Mouse (Mus musculus): ENCODE data around the gene Traf7. TPM values are rescaled to one million over a fixed set of nuclear protein-coding genes. Genes with fewer than 3 reads are reported as not detected.
A peak's percentile ranks its signal among the peaks of the same experiment; 100 is the strongest.

Gene Traf7
- polyA plus RNA-seq, 1 experiment from 2014 or later, result 39.7 TPM

DNA sequence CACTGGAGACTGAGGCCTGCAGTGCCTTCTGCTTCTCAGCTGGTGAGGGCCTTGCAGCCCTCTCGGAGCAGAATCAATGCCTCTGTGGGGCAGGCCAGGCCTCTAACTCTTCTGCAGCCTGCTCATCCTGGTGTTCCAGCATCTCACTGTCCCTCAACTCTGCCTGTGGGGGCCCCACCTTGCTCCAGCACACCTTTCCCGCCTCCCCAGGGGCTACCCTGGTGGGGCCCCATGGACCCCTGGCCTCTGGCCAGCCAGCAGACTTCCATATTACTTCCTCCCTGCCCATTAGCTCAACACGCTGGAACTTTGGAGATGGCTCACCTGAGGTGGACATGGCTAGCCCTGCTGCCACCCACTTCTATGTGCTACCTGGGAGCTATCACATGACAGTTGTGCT is 37.4 kb upstream of the Traf7 start:
- H3K4me2 ChIP-seq (replicated peaks; ENCODE audit: low read depth), result no peak overlapping the region
- H3K36me3 ChIP-seq (ENCODE audit: control insufficient read depth, insufficient read depth), result peaks cover 23% of the 10 kb centered on the region
- H3K4me1 ChIP-seq (replicated peaks; ENCODE audit: control insufficient read depth, insufficient read depth, low read length), result 0 out of 2 replicates have a peak, but pooled peaks cover 4% of the 10 kb centered on the region
- no peak overlapping the region for H3K4me3 ChIP-seq (ENCODE audit: low read depth, low read length)
- ATAC-seq, result no peak
- no peak overlapping the region for H3K9ac ChIP-seq (ENCODE audit: low read depth, low read length)
- 80% methylated on average over 2 of the region's 3 CpGs for WGBS
- no peaks in the 10 kb centered on the region for H3K27me3 ChIP-seq (replicated peaks; ENCODE audit: control insufficient read depth, insufficient read depth, low read length)
- H3K9me3 ChIP-seq (ENCODE audit: control insufficient read depth), result no peaks in the 10 kb centered on the region
- no peak for TF ChIP-seq CTCF (IDR thresholded peaks at IDR 0.05; ENCODE audit: low read depth)
- no peak overlapping the region for H3K27ac ChIP-seq (ENCODE audit: low read depth, low read length)

DNA sequence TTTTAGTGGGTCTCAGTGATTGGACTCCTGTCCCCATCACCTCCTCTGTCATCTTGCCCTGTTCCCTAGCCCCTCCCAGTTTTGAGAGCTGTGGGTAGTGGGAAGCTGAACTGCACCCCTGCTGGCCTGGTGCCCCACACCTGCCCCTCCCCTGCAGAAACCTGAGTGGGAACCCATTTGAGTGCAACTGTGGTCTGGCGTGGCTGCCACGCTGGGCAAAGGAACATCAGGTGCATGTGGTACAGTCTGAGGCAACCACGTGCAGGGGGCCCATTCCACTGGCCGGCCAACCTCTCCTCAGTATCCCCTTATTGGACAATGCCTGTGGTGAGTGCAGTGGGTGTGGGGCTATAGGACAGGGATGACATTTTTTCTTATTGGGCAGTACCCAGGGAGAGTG is 36.7 kb upstream of the Traf7 start:
- H3K4me1 ChIP-seq (replicated peaks; ENCODE audit: control insufficient read depth, insufficient read depth, low read length), result 0 out of 2 replicates have a peak, but pooled peaks cover 4% of the 10 kb centered on the region
- no peak overlapping the region for H3K9ac ChIP-seq (ENCODE audit: low read depth, low read length)
- WGBS, result 94% methylated on average over 4 of the region's 4 CpGs
- no peaks in the 10 kb centered on the region for H3K27me3 ChIP-seq (replicated peaks; ENCODE audit: control insufficient read depth, insufficient read depth, low read length)
- H3K36me3 ChIP-seq (ENCODE audit: control insufficient read depth, insufficient read depth), result peaks cover 16% of the 10 kb centered on the region; the same call in 1 of the 2 replicates
- no peak overlapping the region for H3K4me3 ChIP-seq (ENCODE audit: low read depth, low read length)
- TF ChIP-seq CTCF (IDR thresholded peaks at IDR 0.05; ENCODE audit: low read depth), result no peak
- no peak overlapping the region for H3K4me2 ChIP-seq (replicated peaks; ENCODE audit: low read depth)
- ATAC-seq, result no peak
- H3K9me3 ChIP-seq (ENCODE audit: control insufficient read depth), result no peaks in the 10 kb centered on the region
- no peak overlapping the region for H3K27ac ChIP-seq (ENCODE audit: low read depth, low read length)

DNA sequence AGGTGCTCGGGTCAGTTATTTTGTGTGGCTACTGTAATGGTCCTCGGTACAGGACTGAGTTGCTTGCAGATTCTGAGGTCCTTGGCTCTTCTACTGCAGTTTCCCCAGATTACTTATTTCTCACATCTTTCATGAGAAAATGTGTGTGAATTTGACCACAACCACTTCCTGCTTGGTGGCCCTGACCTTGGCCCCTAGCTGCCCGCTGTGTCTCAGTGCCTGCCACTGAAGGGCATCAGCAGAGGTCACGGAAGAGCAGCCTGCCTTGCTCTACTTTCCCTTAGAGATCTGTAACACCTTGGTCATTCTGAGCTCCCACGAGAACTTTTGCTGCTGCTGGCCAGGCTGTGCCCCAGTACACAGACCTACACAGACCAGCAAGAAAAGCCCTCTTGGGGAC is 35.9 kb upstream of the Traf7 start:
- no peak for TF ChIP-seq CTCF (IDR thresholded peaks at IDR 0.05; ENCODE audit: low read depth)
- Histone ChIP-seq H3K4me3 (ENCODE audit: low read depth, low read length) (no peak overlapping the region), H3K27me3 (replicated peaks; ENCODE audit: control insufficient read depth, insufficient read depth, low read length) (no peaks in the 10 kb centered on the region), H3K4me1 (replicated peaks; ENCODE audit: control insufficient read depth, insufficient read depth, low read length) (0 out of 2 replicates have a peak, but pooled peaks cover 4% of the 10 kb centered on the region), H3K4me2 (replicated peaks; ENCODE audit: low read depth) (no peak overlapping the region), H3K36me3 (ENCODE audit: control insufficient read depth, insufficient read depth) (peaks cover 12% of the 10 kb centered on the region; the same call in 1 of the 2 replicates), H3K27ac (ENCODE audit: low read depth, low read length) (no peak overlapping the region), H3K9me3 (ENCODE audit: control insufficient read depth) (no peaks in the 10 kb centered on the region), H3K9ac (ENCODE audit: low read depth, low read length) (no peak overlapping the region)
- no peak for ATAC-seq
- WGBS, result 79% methylated on average over 5 of the region's 5 CpGs

DNA sequence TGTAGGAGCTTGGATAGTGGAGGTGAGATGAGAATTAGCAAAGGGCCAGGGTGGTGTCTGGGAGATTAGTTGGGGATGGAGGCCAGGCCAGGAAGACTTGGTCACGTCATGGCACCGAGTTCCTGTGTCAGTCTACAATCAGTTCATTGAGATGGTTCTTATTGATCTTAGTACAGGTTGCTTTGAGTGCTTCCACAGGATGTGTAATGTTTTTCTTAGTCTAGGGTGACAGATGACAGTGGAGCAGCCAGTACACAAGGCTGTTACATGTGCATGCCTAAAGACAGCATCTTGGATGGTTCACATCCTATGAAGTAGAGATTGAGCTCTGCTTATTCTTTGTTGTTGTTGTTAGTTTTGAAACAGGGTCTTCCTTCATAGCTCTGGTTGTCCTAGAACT is 33.9 kb upstream of the Traf7 start:
- no peak for ATAC-seq
- H3K9ac ChIP-seq (ENCODE audit: low read depth, low read length), result no peak overlapping the region
- H3K4me1 ChIP-seq (replicated peaks; ENCODE audit: control insufficient read depth, insufficient read depth, low read length), result no peaks in the 10 kb centered on the region
- H3K4me3 ChIP-seq (ENCODE audit: low read depth, low read length), result no peak overlapping the region
- H3K27ac ChIP-seq (ENCODE audit: low read depth, low read length), result no peak overlapping the region
- H3K9me3 ChIP-seq (ENCODE audit: control insufficient read depth), result no peaks in the 10 kb centered on the region
- WGBS, result 95% methylated on average over 2 of the region's 2 CpGs
- H3K4me2 ChIP-seq (replicated peaks; ENCODE audit: low read depth), result no peak overlapping the region
- no peaks in the 10 kb centered on the region for H3K27me3 ChIP-seq (replicated peaks; ENCODE audit: control insufficient read depth, insufficient read depth, low read length)
- peaks cover 8% of the 10 kb centered on the region; the same call in 1 of the 2 replicates for H3K36me3 ChIP-seq (ENCODE audit: control insufficient read depth, insufficient read depth)
- no peak for TF ChIP-seq CTCF (IDR thresholded peaks at IDR 0.05; ENCODE audit: low read depth)

DNA sequence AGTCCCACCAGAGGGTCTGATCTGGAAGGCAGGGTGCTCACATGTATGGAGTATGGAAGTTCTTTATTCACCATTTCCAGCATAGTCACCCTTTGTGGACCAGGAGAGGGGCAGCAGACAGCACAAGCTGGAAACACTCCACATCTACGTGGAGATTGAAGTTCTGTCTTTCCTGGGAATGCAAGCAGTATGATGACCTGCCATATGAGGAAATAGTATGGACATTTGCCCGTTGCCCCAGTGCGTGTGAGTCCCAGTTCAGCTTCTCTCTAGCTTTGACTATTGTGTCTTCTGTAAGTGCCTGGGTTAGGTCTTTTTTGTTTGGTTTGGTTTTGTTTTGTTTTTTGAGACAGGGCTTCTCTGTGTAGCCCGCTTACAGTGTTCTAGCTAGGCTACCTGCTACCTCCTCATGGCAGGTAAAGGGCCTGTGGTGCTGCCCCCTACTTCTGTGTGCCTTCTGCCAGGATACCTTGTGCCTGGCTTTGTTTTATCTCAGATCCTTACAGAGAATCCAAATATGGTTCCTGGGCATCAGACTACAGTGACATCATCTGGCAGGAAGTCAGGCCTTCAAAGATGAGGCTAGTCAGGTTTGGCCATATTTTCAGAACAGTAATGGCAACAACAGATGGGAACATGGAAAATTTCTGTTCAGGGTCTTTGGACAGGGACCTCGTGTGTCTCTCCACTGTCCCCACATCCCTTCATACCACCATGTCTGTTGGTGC is 32.7 kb upstream of the Traf7 start:
- TF ChIP-seq CTCF (IDR thresholded peaks at IDR 0.05; ENCODE audit: low read depth), result no peak
- Histone ChIP-seq H3K4me2 (replicated peaks; ENCODE audit: low read depth) (no peak overlapping the region), H3K9ac (ENCODE audit: low read depth, low read length) (no peak overlapping the region), H3K27ac (ENCODE audit: low read depth, low read length) (no peak overlapping the region), H3K36me3 (ENCODE audit: control insufficient read depth, insufficient read depth) (peaks cover 8% of the 10 kb centered on the region; the same call in 1 of the 2 replicates), H3K27me3 (replicated peaks; ENCODE audit: control insufficient read depth, insufficient read depth, low read length) (no peaks in the 10 kb centered on the region), H3K9me3 (ENCODE audit: control insufficient read depth) (no peaks in the 10 kb centered on the region), H3K4me3 (ENCODE audit: low read depth, low read length) (no peak overlapping the region), H3K4me1 (replicated peaks; ENCODE audit: control insufficient read depth, insufficient read depth, low read length) (no peaks in the 10 kb centered on the region)
- 82% methylated on average over 5 of the region's 5 CpGs for WGBS
- ATAC-seq, result no peak

DNA sequence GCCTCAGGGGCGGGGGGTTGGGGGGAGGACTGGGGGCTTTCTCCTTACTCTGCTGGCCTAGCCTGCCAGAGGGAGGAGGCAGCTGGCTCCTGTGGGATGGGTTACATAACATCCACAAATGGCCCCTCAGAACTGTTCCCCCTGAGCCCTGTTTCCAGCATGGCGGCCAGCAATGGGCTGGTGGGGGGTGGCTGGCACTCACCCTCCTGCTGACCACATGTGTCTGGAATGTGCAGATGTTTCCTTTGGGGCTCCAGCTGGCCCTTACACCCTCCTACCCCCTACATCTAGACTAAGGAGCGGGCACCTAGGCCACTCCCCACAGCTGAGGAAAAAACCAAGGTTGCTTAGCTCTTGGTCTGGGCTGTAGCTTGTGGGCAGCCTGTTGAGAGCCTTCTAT is 31.4 kb upstream of the Traf7 start:
- Histone ChIP-seq H3K4me2 (replicated peaks; ENCODE audit: low read depth) (peak overlapping the region; percentile 9; the same call in 1 of the 2 replicates), H3K36me3 (ENCODE audit: control insufficient read depth, insufficient read depth) (no peaks in the 10 kb centered on the region), H3K9ac (ENCODE audit: low read depth, low read length) (no peak overlapping the region), H3K9me3 (ENCODE audit: control insufficient read depth) (no peaks in the 10 kb centered on the region), H3K27me3 (replicated peaks; ENCODE audit: control insufficient read depth, insufficient read depth, low read length) (no peaks in the 10 kb centered on the region), H3K4me3 (ENCODE audit: low read depth, low read length) (no peak overlapping the region), H3K4me1 (replicated peaks; ENCODE audit: control insufficient read depth, insufficient read depth, low read length) (no peaks in the 10 kb centered on the region), H3K27ac (ENCODE audit: low read depth, low read length) (peak overlapping the region; percentile 76)
- no peak for TF ChIP-seq CTCF (IDR thresholded peaks at IDR 0.05; ENCODE audit: low read depth)
- WGBS, result 52% methylated on average over 3 of the region's 3 CpGs
- peak; percentile 22; the same call in 1 of the 2 replicates for ATAC-seq

All from intestine, postnatal 0 days (tissue).